Mouse (Mus musculus) granulocyte monocyte progenitor cell, adult 5-6 weeks (primary cell): ENCODE measurements around the gene Tomm40. TPM values are rescaled to one million over a fixed set of nuclear protein-coding genes. Genes with fewer than 3 reads are reported as not detected.

ENCODE experiments used
- ATAC-seq: replicated peaks from 2 replicates; pipeline ENCODE4 v1.8.0; 2016; ENCODE audit warnings: mild to moderate bottlenecking, moderate TSS enrichment, inconsistent platforms; ENCODE audit not compliant: poor library complexity, severe bottlenecking
- total RNA-seq, 2 experiments: library from RNA; stranded (forward) in 1 of 2; stranded (reverse) in 1 of 2; fragments of 200-712, 200-1000 nt in 1 of 2; fragments of >200 nt in 1 of 2; fragmentation: Nextera tagmentation in 1 of 2; gene quantifications; 2 replicates each; pipeline ENCODE4 v1.2.3; 2014 to 2017

Gene Tomm40
- total RNA-seq, 2 experiments from 2014 or later: 47.0 to 70.2 TPM

DNA sequence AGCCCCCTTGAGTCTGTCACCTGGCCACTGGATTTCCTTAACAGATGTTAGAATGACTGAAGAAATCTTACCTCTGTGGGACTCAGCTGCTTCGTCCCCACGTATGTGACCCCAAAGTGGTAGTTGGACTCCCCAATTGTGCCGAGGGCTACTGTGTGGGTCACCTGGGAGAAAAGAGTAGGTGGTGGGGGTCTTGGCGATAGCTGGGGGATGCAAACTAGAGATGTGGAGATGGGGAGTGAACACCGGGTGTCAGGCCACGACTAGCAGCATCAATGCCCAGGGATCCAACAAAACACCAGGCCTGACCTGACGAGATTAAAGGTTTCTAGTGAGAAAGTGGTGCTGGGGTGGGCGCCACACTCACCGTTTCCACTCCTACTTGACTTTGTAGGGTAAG is 1.6 kb downstream of the Tomm40 start:
- ATAC-seq: no peak

- no peak for ATAC-seq
Observed at GRCm38 (mm10) chr7:19713196-19713595, 2.0 kb downstream of the Tomm40 start.

DNA sequence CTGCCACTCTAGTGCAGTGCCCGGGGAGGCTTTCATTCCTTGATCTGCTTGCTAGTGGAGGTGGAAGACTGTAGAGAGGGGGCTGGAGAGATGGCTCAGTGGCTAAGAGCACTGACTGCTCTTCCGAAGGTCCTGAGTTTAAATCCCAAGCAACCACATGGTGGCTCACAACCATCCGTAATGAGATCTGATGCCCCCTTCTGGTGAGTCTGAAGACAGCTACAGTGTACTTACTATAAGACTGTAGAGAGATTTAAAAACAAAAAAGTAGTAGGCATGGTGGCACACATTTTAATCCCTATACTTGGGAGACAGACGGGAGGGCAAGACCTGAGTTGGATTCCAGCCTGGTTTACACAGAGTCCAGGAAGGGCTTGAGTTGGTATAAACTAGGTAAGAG is 2.8 kb downstream of the Tomm40 start:
- no peak for ATAC-seq

- no peak for ATAC-seq
Observed at GRCm38 (mm10) chr7:19710650-19711049, 4.6 kb downstream of the Tomm40 start.

- no peak for ATAC-seq
Observed at GRCm38 (mm10) chr7:19705271-19705670, 10.0 kb downstream of the Tomm40 start.

GRCm38 (mm10) chr7:19704475-19704874 is 10.8 kb downstream of the Tomm40 start:
- ATAC-seq: no peak

- no peak for ATAC-seq
Observed at GRCm38 (mm10) chr7:19702859-19703555, 12.2 kb downstream of the Tomm40 start.

DNA sequence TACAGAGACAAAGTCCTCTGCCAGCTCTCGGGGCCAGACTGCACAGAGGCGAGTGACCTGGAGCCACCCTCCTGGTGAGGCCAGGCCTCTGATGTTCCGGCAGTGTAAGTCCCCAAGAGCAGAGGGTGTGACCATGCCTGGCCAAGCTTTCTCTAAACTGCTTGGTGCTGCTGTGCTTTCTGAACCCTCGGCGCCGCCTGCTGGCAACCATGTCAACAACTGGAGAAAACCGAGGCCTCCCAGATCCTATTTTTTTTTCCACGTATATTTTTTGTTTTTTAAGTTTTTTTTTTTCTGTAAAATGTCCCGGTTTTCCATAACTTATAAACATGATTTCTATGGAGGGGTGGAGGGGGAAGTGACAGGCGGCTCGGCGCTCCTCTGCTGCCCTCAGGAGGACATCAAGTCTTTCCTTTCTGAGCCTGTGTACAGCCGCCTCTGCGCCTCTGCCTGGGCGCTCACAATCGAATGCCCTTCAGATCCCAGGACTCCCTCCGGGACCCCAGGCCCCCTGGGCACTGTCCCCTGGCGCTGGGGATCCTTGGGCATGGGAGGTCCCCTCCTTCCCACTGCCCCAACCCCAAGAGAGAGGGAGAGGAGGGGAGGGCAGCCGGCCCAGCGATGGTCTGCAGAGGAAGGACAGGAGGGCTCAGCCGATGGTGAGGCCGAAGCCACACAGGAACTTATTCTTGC is 14.0 kb downstream of the Tomm40 start:
- ATAC-seq: peak; percentile 38

GRCm38 (mm10) chr7:19700299-19701068 is 14.8 kb downstream of the Tomm40 start:
- ATAC-seq: no peak

DNA sequence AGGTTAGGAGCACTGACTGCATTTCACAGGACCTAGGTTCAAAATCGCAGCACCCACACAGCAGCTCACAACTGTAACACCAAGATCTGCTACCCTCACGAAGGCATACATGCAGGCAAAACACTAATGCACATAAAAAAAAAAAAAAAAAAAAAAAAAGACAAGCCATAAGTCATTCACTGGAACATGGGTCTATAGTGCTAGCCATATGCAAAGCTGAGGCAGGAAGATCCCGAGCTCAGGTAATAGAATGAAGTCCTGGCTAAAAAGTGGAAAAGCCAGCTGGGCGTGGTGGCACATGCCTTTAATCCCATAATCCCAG is 15.4 kb downstream of the Tomm40 start:
- ATAC-seq: no peak

GRCm38 (mm10) chr7:19698907-19699826 is 16.1 kb downstream of the Tomm40 start, which contains the start of gene Apoe:
Apoe (minus strand) TSS chr7:19699188.
- ATAC-seq: peak; percentile 65

DNA sequence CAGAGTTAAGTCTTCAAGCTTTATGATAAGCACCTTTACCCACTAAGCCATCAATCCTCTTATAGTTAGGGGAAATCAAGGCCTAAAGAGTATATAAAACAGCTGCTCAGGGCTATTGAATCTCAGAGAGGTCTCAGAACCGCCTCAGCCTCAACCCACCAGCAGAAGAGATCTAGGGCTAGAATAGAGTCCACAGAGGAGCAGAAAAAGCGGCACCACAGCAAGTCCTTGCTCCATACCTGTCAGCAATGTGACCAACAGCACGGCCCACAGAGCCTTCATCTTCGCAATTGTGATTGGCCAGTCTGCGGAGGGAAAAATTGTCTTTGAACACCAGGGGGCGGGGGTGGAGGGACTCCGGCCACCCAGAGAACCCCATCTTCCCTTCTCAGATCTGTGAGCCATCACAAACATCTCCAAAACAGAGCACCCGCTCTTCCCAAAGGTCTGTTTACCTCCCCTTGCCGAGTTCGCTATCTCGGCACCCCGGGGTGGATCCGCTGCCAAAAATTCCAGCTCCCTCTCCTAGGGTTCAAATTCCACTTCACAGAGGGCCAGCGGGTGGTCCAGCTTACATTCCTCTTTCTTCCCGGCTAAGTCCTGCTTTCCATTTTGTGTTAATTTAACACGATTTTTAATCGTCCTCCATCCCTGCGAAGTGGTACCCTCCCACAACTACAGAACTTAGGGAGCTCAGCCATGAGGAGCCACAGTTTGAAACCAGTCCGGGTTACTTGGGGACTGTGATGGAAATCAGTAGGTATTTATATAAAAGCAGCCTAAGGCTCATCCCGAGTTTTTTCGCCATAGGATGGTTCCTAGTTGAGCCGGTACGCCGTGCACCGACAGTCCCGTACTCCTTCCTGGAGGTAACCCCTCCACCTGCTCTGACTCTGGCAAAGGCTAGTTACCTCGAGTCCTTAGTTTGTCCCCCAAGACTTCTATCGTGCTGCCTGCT is 17.0 kb downstream of the Tomm40 start:
- ATAC-seq: 0 out of 2 replicates have a peak, but pooled peaks have one; percentile 16

- no peak for ATAC-seq
Observed at GRCm38 (mm10) chr7:19696336-19696873, 18.8 kb downstream of the Tomm40 start.

DNA sequence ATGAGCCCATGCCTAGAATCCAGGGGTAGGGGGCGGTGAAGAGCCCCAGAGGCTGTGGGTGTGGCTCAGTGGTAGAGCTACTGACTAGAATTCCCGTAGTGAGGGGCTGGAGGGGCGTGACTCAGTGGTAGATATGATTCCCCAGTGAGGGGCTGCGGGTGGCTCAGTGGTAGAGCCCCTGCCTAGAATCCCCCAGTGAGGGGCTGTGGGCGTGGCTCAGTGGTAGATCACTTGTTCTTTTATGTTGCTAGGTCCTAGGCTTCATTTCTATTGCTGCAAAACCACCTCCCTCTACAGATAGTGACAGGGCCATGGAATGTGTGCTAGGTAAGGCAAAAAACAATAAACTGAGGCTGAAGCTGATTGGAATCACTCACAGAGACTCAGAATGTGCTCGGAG is 19.4 kb downstream of the Tomm40 start:
- ATAC-seq: no peak

DNA sequence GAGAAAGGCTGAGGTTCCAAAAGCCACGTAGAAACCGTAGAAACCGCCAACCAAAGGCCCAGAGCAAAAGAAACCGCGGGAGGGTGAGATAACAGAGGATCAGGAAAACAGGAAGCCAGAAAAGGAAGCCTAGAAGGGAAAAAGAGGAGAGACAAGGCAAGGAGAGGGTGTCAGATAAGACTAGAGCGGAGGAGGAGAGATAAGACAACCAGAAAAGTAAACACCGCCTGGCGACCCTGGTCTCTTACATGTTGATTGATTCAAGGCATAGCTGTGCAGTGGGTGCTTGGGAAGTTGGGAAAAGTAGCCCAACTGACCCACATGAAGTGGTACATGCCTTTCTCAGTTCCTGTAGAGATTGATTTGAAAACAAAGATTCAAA is 20.0 kb downstream of the Tomm40 start:
- no peak for ATAC-seq

DNA sequence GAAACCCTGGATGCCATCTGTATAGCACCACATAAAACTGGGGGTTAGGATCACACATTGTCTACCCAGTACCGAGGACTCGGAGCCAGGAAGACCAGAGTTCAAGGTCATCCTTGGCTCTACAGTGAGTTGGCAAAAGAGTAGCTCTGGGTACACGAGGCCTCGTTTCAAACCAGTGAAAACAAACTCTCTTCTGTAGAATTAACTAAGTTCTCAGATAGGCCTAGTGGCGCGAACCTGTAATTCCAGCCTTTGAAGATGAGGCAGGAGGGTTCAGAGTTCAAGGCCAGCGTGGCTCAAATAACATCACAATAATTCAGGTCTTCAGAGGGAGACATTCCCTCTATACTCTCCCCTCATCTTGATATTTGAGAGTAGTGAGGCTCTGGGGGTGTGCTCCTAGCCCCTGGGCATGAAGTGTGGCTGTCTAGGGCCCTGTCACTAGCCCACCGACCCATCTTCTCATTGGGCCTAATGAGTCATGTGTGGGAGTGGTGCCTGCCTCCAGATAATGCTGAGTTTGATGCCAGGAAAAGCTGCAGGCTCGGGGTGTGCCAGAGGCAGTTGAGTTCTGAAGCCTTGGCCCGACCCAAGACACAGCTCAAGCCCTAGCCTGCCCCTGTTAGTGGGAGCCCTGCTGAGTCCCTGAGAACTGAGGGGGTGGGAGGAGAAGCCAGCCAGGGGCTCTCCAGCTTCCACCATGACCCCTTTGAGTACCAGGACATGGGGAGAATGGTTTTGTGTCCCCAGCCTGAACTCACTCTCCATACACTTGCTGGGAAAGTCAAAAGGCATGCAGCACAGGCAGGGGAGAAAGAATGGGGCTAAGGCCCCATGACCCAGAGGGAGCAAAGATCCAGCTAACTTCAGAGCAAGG is 20.7 kb downstream of the Tomm40 start:
- no peak for ATAC-seq

DNA sequence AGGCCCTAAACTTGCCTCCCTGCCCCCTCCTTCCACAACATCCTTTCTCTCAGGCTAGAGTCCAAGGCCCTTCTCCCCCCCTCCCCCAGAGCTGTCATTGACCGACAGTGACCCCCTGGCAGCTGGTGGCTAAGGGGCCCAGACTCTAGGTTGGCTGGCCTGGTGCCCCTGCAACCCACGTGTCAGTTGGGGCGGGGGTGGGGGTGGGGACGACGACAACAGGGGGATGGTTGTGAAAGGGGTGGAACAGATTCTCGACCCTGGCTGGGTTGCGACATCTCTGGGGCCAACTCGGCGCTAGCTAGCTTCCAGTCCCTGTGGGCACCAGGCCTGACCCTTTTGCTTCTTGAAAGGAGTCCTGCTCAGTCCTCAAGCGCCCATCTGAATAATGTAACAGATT is 21.8 kb downstream of the Tomm40 start:
- ATAC-seq: peak; percentile 84
